Mouse (Mus musculus): ENCODE results near the gene Gsta1. TPM values are rescaled to one million over a fixed set of nuclear protein-coding genes. Genes with fewer than 3 reads are reported as not detected.
"Not testable (repeated sequence)": the region's sequence is repeated elsewhere in the genome, so short reads cannot be mapped to it uniquely, and the experiment has no call there.

Gene Gsta1
- total RNA-seq, 2 experiments from 2014 or later, result not detected

DNA sequence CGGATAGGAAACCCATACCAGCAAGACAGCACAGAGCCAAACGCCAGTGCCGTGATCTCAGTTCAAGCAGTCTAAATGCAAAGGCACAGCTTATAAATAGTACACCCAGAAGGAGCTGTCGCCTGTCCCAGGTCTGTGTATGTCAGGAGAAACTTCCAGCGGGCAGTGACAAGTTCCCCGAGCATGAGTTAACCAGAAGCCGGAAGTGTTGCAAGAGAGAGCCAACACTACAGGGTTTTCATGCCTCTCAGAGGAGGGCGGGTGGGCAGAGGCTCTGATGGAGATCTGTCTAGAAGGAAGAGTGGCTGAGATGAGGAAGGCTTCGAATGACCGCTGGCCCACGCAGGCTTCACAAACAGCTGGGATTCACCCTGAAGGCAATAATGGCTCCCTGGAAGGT lies 5.2 kb upstream of the Gsta1 start:
- ATAC-seq (replicated peaks; ENCODE audit: low FRiP score, low TSS enrichment, poor library complexity, severe bottlenecking), result no peak

GRCm38 (mm10) chr9:78228122-78228521 lies 2.3 kb upstream of the Gsta1 start:
- ATAC-seq (replicated peaks; ENCODE audit: low FRiP score, low TSS enrichment, poor library complexity, severe bottlenecking), result no peak

DNA sequence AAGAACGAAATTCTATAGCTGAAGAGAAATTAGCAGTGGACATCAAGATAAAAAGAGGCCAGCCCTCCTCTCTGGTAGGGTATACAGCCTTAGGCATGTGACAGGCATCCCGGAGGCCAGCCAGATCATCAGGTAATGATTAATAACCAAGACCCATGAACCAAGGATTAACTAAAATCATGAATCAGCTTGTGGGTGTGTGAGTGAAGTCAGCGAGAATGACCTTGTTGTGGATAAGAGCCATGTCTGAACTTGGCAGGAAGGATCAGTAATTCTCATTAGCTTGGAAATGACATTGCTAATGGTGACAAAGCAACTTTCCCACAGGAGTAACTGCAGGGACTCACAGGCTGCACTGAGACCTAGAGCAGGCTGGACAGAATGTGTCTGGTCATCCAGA lies 798 bp upstream of the Gsta1 start:
- not testable (repeated sequence) for ATAC-seq (replicated peaks; ENCODE audit: low FRiP score, low TSS enrichment, poor library complexity, severe bottlenecking)

DNA sequence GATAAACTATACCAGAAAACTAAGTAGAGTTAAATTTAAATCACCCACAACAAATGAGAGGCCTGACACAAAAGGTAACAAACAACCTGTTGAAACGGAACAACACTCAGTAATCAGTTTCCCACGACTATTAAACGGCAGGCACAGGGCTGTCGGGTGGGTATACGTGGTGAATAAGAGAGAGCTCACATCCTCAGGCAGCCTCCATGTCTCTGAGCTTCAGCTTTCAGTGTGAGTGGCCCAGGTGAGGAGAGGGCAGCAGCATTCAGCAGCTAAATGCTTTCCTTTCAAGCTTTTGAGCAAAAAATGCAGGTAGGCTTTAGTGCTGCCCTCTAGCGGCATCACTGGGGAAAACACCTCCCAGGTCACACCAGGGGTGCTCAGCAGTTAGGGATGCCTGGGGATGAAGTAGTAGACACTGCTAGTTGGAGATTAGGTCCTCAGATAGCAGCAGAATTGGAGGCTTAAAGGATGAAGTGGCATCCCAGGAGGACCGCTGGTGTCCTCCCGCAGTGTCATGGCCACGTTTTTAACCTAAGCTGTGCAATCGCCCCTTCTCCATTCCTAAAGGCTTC lies 2.8 kb downstream of the Gsta1 start:
- ATAC-seq (replicated peaks; ENCODE audit: low FRiP score, low TSS enrichment, poor library complexity, severe bottlenecking), result peak; percentile 76

DNA sequence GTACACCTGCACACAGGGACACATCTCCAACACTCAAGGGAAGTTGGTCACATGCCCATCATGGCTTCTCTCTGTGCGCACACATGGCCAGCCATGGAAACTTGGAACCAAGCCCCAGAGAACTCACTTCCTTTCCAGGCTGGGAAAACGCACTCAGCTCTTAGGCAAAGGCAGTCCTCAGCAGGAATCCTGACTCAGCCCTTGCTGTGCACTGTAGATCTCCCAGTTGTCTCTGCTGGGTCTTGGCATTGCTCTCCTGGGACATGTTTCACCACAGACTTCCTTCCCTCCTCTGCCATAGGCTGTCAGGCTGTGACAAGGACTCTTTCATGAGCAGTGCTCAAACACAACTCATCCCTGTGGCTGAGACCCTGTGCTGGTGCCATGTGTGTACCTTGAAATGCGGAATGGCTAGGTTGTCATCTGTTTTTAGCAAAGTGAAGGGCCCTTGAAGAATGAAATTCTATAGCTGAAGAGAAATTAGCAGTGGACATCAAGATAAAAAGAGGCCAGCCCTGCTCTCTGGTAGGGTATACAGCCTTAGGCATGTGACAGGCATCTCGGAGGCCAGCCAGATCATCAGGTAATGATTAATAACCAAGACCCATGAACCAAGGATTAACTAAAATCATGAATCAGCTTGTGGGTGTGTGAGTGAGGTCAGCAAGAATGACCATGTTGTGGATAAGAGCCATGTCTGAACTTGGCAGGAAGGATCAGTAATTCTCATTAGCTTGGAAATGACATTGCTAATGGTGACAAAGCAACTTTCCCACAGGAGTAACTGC lies 25.4 kb downstream of the Gsta1 start:
- ATAC-seq (replicated peaks; ENCODE audit: low FRiP score, low TSS enrichment, poor library complexity, severe bottlenecking), result not testable (repeated sequence)

DNA sequence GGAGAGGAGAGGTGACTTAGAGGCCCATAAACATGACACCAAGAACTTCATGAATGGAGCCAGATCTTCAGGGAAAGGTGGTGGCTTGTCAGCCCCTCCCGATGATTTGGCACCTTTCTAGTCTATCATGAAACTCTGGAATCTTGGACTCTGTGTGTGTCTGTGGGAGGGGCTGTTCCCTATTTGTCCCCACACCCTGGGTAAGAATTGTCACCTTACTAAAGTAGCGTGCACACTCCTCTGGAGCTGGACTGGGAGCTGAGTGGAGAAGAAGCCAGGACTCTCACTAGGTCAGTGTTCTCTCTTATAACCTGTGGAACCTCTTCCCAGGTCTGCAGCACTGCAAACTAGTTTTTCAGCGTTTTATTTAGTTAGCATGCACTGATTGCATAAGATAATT lies 26.5 kb downstream of the Gsta1 start, which contains the start of gene Gm3776:
Gm3776 (plus strand) TSS at position 216 of the 400 bp plus-strand sequence.
- not testable (repeated sequence) for ATAC-seq (replicated peaks; ENCODE audit: low FRiP score, low TSS enrichment, poor library complexity, severe bottlenecking)

DNA sequence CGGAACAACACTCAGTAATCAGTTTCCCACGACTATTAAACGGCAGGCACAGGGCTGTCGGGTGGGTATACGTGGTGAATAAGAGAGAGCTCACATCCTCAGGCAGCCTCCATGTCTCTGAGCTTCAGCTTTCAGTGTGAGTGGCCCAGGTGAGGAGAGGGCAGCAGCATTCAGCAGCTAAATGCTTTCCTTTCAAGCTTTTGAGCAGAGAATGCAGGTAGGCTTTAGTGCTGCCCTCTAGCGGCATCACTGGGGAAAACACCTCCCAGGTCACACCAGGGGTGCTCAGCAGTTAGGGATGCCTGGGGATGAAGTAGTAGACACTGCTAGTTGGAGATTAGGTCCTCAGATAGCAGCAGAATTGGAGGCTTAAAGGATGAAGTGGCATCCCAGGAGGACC lies 29.2 kb downstream of the Gsta1 start:
- ATAC-seq (replicated peaks; ENCODE audit: low FRiP score, low TSS enrichment, poor library complexity, severe bottlenecking), result peak; percentile 89

DNA sequence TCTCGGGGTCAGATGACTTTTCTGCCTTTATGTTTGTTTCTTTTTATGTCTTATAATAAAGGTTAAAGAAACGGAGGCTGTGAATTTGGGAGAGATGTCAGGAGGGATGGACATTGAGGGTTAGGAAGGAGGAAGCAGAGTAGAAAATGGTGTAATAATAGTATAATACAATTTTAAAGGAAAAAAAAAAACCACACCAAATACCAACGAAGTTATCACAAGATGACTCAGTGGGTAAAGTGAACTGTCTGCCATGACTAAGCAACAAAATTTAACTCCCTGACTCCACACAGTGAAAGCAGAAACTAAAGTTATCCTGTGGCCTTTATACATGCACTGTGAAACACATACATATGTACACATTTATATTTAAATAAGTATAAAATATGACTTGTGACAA lies 40.5 kb downstream of the Gsta1 start:
- ATAC-seq (replicated peaks; ENCODE audit: low FRiP score, low TSS enrichment, poor library complexity, severe bottlenecking), result not testable (repeated sequence)

DNA sequence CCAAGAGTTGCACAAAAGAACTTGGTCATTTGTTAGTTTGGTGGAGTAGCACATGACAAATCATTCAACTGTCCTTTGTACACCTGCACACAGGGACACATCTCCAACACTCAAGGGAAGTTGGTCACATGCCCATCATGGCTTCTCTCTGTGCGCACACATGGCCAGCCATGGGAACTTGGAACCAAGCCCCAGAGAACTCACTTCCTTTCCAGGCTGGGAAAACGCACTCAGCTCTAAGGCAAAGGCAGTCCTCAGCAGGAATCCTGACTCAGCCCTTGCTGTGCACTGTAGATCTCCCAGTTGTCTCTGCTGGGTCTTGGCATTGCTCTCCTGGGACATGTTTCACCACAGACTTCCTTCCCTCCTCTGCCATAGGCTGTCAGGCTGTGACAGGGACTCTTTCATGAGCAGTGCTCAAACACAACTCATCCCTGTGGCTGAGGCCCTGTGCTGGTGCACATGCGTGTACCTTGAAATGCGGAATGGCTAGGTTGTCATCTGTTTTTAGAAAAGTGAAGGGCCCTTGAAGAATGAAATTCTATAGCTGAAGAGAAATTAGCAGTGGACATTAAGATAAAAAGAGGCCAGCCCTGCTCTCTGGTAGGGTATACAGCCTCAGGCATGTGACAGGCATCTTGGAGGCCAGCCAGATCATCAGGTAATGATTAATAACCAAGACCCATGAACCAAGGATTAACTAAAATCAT lies 51.7 kb downstream of the Gsta1 start:
- ATAC-seq (replicated peaks; ENCODE audit: low FRiP score, low TSS enrichment, poor library complexity, severe bottlenecking), result not testable (repeated sequence)

DNA sequence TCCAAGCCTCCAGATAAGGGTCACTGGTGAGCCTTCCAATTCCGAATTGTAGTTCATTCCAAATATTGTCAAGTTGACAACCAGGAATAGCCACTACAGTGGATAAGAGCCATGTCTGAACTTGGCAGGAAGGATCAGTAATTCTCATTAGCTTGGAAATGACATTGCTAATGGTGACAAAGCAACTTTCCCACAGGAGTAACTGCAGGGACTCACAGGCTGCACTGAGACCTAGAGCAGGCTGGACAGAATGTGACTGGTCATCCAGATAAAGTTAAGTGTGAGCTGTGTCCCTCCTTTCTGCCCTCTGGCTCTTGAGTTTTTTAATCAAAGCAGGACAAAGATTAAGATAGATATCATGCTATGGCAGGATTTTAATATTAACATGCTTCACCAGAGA lies 58.6 kb downstream of the Gsta1 start:
- not testable (repeated sequence) for ATAC-seq (replicated peaks; ENCODE audit: low FRiP score, low TSS enrichment, poor library complexity, severe bottlenecking)

- not testable (repeated sequence) for ATAC-seq (replicated peaks; ENCODE audit: low FRiP score, low TSS enrichment, poor library complexity, severe bottlenecking)
Measured at GRCm38 (mm10) chr9:78289723-78290122, 59.3 kb downstream of the Gsta1 start, which contains the start of gene Gm10639. Gene Gm10639, plus strand, starts transcription at chr9:78289923.

Other genes with a start within 250 kb of the Gsta1 start
- gene Gcm1, start 178.7 kb upstream of the Gsta1 start, total RNA-seq (2014; fragmentation: Nextera tagmentation), result not detected in 2 replicates
- gene Gcm1, start 178.7 kb upstream of the Gsta1 start, total RNA-seq (2017), result not detected in 2 replicates
- gene Fbxo9, start 121.6 kb upstream of the Gsta1 start, total RNA-seq (2014; fragmentation: Nextera tagmentation), result 72.9 and 109 TPM in 2 replicates
- 69.2 and 112 TPM in 2 replicates for gene Fbxo9, start 121.6 kb upstream of the Gsta1 start, total RNA-seq (2017)
- 18.1 and 22.3 TPM in 2 replicates for gene Ick, start 121.5 kb upstream of the Gsta1 start, total RNA-seq (2014; fragmentation: Nextera tagmentation)
- 15.4 and 17.1 TPM in 2 replicates for gene Ick, start 121.5 kb upstream of the Gsta1 start, total RNA-seq (2017)
- 6.5 and 8.4 TPM in 2 replicates for gene Gsta4, start 47.9 kb upstream of the Gsta1 start, total RNA-seq (2014; fragmentation: Nextera tagmentation)
- gene Gsta4, start 47.9 kb upstream of the Gsta1 start, total RNA-seq (2017), result 11.5 and 13.0 TPM in 2 replicates
- not detected in 2 replicates for gene Gm3776, start 26.5 kb downstream of the Gsta1 start, total RNA-seq (2014; fragmentation: Nextera tagmentation)
- gene Gm3776, start 26.5 kb downstream of the Gsta1 start, total RNA-seq (2017), result not detected in 2 replicates
- not detected in 2 replicates for gene Gm10639, start 59.3 kb downstream of the Gsta1 start, total RNA-seq (2014; fragmentation: Nextera tagmentation)
- gene Gm10639, start 59.3 kb downstream of the Gsta1 start, total RNA-seq (2017), result not detected in 2 replicates
- gene Omt2a, start 84.1 kb downstream of the Gsta1 start, total RNA-seq (2014; fragmentation: Nextera tagmentation), result not detected in 2 replicates
- not detected in 2 replicates for gene Omt2a, start 84.1 kb downstream of the Gsta1 start, total RNA-seq (2017)
- gene Omt2b, start 96.9 kb downstream of the Gsta1 start, total RNA-seq (2014; fragmentation: Nextera tagmentation), result not detected in 2 replicates
- not detected in 2 replicates for gene Omt2b, start 96.9 kb downstream of the Gsta1 start, total RNA-seq (2017)
- not detected in 2 replicates for gene Gsta2, start 125.1 kb downstream of the Gsta1 start, total RNA-seq (2014; fragmentation: Nextera tagmentation)
- not detected in 2 replicates for gene Gsta2, start 125.1 kb downstream of the Gsta1 start, total RNA-seq (2017)
- gene Dppa5a, start 137.5 kb downstream of the Gsta1 start, total RNA-seq (2014; fragmentation: Nextera tagmentation), result not detected in 2 replicates
- not detected in 2 replicates for gene Dppa5a, start 137.5 kb downstream of the Gsta1 start, total RNA-seq (2017)
- gene Ooep, start 148.1 kb downstream of the Gsta1 start, total RNA-seq (2014; fragmentation: Nextera tagmentation), result not detected in 2 replicates
- gene Ooep, start 148.1 kb downstream of the Gsta1 start, total RNA-seq (2017), result not detected in 2 replicates
- gene Ddx43, start 165.1 kb downstream of the Gsta1 start, total RNA-seq (2014; fragmentation: Nextera tagmentation), result not detected in 2 replicates
- not detected in 2 replicates for gene Ddx43, start 165.1 kb downstream of the Gsta1 start, total RNA-seq (2017)
- gene Cgas, start 212.6 kb downstream of the Gsta1 start, total RNA-seq (2014; fragmentation: Nextera tagmentation), result 7.4 and 7.5 TPM in 2 replicates
- 6.9 and 8.9 TPM in 2 replicates for gene Cgas, start 212.6 kb downstream of the Gsta1 start, total RNA-seq (2017)
- gene Mto1, start 217.6 kb downstream of the Gsta1 start, total RNA-seq (2014; fragmentation: Nextera tagmentation), result 30.2 and 38.8 TPM in 2 replicates
- gene Mto1, start 217.6 kb downstream of the Gsta1 start, total RNA-seq (2017), result 45.1 and 55.7 TPM in 2 replicates
- gene Gm17324, start 218.1 kb downstream of the Gsta1 start, total RNA-seq (2014; fragmentation: Nextera tagmentation), result not detected in 2 replicates
- gene Gm17324, start 218.1 kb downstream of the Gsta1 start, total RNA-seq (2017), result 0.65 TPM in 1 of 2 replicates, not detected in the other